Mouse (Mus musculus): ENCODE results near the gene Galntl5. TPM values are rescaled to one million over a fixed set of nuclear protein-coding genes. Genes with fewer than 3 reads are reported as not detected.

The Galntl5 gene
- total and polyA plus RNA-seq, 2 experiments from 2014 or later, result not detected

GRCm38 (mm10) chr5:25262266-25262665, 81.0 kb downstream of the Galntl5 start:
- Histone ChIP-seq H3K9me3 (replicated peaks; ENCODE audit: control insufficient read depth, low read length) (no peaks in the 10 kb centered on the region), H3K4me2 (ENCODE audit: low read depth, low read length) (no peak overlapping the region), H3K36me3 (replicated peaks; ENCODE audit: control insufficient read depth, insufficient read depth, low read length) (peaks cover 74% of the 10 kb centered on the region), H3K4me1 (ENCODE audit: control insufficient read depth, insufficient read depth) (no peaks in the 10 kb centered on the region), H3K9ac (replicated peaks; ENCODE audit: low read depth, low read length) (no peak overlapping the region), H3K27me3 (ENCODE audit: control insufficient read depth, insufficient read depth, low read length) (no peaks in the 10 kb centered on the region), H3K27ac (ENCODE audit: low read depth) (no peak overlapping the region), H3K4me3 (ENCODE audit: low read depth, low read length) (no peak overlapping the region)
- no peak for ATAC-seq (ENCODE audit: insufficient read depth, low read depth)
- TF ChIP-seq CTCF (IDR thresholded peaks at IDR 0.05; ENCODE audit: low read depth) (no peak), EP300 (IDR thresholded peaks at IDR 0.05; ENCODE audit: low read depth) (no peak)
- no peak for DNase-seq (ENCODE audit: low spot score)
- WGBS, result 54% methylated on average over 7 of the region's 7 CpGs

GRCm38 (mm10) chr5:25268258-25268888, 87.1 kb downstream of the Galntl5 start:
- Histone ChIP-seq H3K4me2 (ENCODE audit: low read depth, low read length) (no peak overlapping the region), H3K27ac (ENCODE audit: low read depth) (no peak overlapping the region), H3K36me3 (replicated peaks; ENCODE audit: control insufficient read depth, insufficient read depth, low read length) (peaks cover 68% of the 10 kb centered on the region), H3K4me1 (ENCODE audit: control insufficient read depth, insufficient read depth) (no peaks in the 10 kb centered on the region), H3K4me3 (ENCODE audit: low read depth, low read length) (no peak overlapping the region), H3K27me3 (ENCODE audit: control insufficient read depth, insufficient read depth, low read length) (no peaks in the 10 kb centered on the region), H3K9ac (replicated peaks; ENCODE audit: low read depth, low read length) (no peak overlapping the region), H3K9me3 (replicated peaks; ENCODE audit: control insufficient read depth, low read length) (no peaks in the 10 kb centered on the region)
- 92% methylated on average over 4 of the region's 4 CpGs for WGBS
- DNase-seq (ENCODE audit: low spot score) (no peak), ATAC-seq (ENCODE audit: insufficient read depth, low read depth) (no peak)
- no peak for TF ChIP-seq EP300 (IDR thresholded peaks at IDR 0.05; ENCODE audit: low read depth)
- TF ChIP-seq CTCF (IDR thresholded peaks at IDR 0.05; ENCODE audit: low read depth), result no peak

Small RNA genes within 50 kb of the gene (microRNA-seq; reads per million reads assigned to microRNA genes)
- gene Gm26051, result not detected

Other genes with a start within 250 kb of the Galntl5 start
- 62.9 and 72.2 TPM in 2 replicates for gene Prkag2, start 80.8 kb upstream of the Galntl5 start, total RNA-seq (2014; rRNA removed; ENCODE audit: low replicate concordance)
- gene Prkag2, start 80.8 kb upstream of the Galntl5 start, polyA plus RNA-seq (2015; fragmentation: Nextera tagmentation; extraction: Ambion mirVana), result 121 and 122 TPM in 2 replicates
- gene Galnt11, start 40.4 kb downstream of the Galntl5 start, total RNA-seq (2014; rRNA removed; ENCODE audit: low replicate concordance), result 28.4 and 31.5 TPM in 2 replicates
- 28.3 and 28.6 TPM in 2 replicates for gene Galnt11, start 40.4 kb downstream of the Galntl5 start, polyA plus RNA-seq (2015; fragmentation: Nextera tagmentation; extraction: Ambion mirVana)
- not detected in 2 replicates for gene E130116L18Rik, start 41.7 kb downstream of the Galntl5 start, total RNA-seq (2014; rRNA removed; ENCODE audit: low replicate concordance)
- gene E130116L18Rik, start 41.7 kb downstream of the Galntl5 start, polyA plus RNA-seq (2015; fragmentation: Nextera tagmentation; extraction: Ambion mirVana), result 1.1 TPM in 1 of 2 replicates, not detected in the other

Data from heart, postnatal 0 days (tissue).